Mouse (Mus musculus): ENCODE measurements around the gene Wdr46. TPM values are rescaled to one million over a fixed set of nuclear protein-coding genes. Genes with fewer than 3 reads are reported as not detected.
"Not testable (repeated sequence)": the region's sequence is repeated elsewhere in the genome, so short reads cannot be mapped to it uniquely, and the experiment has no call there.

Gene Wdr46
- total and polyA plus RNA-seq, 2 experiments from 2014 or later: 18.9 to 23.2 TPM

DNA sequence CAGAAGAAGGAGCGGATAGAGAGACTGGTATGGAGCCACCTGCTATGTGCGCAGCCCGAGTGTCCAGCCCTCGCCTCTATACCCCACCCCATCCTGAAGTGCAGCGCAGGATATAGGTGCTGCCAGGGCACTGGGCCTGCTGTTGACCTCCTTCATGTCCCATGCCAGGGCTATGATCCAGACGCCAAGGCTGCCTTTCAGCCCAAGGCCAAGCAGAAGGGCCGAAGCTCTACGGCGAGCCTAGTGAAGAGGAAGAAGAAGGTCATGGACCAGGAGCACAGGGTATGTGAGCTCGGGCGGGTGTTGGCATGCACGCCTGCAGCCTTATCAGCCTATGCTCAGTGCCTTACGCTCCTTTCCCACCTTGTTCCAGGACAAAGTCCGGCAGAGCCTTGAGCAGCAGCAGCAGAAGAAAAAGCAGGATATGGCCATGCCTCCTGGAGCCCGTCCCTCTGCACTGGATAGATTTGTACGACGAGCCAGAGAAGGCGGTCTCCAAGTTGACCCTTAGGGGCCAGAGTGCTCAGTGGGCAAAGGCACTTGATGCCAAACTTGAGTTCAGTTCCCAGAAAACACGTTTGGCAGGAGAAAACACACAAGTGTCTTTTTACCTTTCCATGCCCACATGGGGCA is 8.6 kb downstream of the Wdr46 start:
- Histone ChIP-seq H3K27ac (ENCODE audit: low read depth, low read length) (no peak overlapping the region), H3K27me3 (ENCODE audit: insufficient read depth, low read length) (no peaks in the 10 kb centered on the region), H3K36me3 (ENCODE audit: insufficient read depth) (peaks cover 53% of the 10 kb centered on the region), H3K4me3 (ENCODE audit: low read depth, low read length) (no peak overlapping the region), H3K4me2 (ENCODE audit: low read depth) (no peak overlapping the region), H3K9me3 (ENCODE audit: low read length) (no peaks in the 10 kb centered on the region), H3K4me1 (ENCODE audit: insufficient read depth) (peaks cover 9% of the 10 kb centered on the region; the same call in 1 of the 2 replicates), H3K9ac (no peak overlapping the region)
- no peak for ATAC-seq
- WGBS: 87% methylated on average over 19 of the region's 19 CpGs
- DNase-seq: no peak
- TF ChIP-seq CTCF (IDR thresholded peaks at IDR 0.05; ENCODE audit: low read depth): no peak

DNA sequence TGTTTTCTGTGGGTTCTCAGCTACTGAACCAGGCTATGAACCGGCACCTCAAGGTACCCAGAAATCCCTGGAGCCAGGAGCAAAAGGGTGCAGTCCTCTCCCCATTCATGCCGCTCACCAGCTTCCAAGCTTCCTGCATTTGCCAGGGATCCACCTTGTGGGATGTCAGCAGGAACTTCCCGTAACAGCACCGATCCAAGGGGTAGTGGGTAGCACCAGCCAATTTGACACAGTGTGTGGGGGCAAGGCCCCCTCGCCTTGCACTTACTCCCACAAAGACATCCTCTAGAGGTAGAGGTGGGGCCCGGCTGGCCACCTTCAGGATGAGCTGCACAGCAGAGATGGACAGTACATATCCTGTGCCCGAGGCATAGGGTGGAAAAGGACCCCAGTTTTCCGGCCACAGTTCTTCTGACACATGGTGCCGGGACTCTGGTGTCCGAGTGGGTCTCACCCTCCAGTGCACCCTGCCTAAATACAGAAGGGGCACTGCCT is 9.7 kb downstream of the Wdr46 start:
- peaks cover 45% of the 10 kb centered on the region for H3K36me3 ChIP-seq (ENCODE audit: insufficient read depth)
- peaks cover 17% of the 10 kb centered on the region for H3K4me1 ChIP-seq (ENCODE audit: insufficient read depth)
- no peaks in the 10 kb centered on the region for H3K27me3 ChIP-seq (ENCODE audit: insufficient read depth, low read length)
- peak overlapping the region; percentile 49 for H3K4me3 ChIP-seq (ENCODE audit: low read depth, low read length)
- H3K9me3 ChIP-seq (ENCODE audit: low read length): no peaks in the 10 kb centered on the region
- peak overlapping the region; percentile 97 for H3K4me2 ChIP-seq (ENCODE audit: low read depth)
- no peak for TF ChIP-seq CTCF (IDR thresholded peaks at IDR 0.05; ENCODE audit: low read depth)
- no peak for ATAC-seq
- DNase-seq: no peak
- 79% methylated on average over 10 of the region's 10 CpGs for WGBS
- peak overlapping the region; percentile 76 for H3K9ac ChIP-seq
- peak overlapping the region; percentile 91 for H3K27ac ChIP-seq (ENCODE audit: low read depth, low read length)

- H3K9me3 ChIP-seq (ENCODE audit: low read length): no peaks in the 10 kb centered on the region
- whole genome bisulfite sequencing: 4% methylated on average over 45 of the region's 45 CpGs
- TF ChIP-seq CTCF (IDR thresholded peaks at IDR 0.05; ENCODE audit: low read depth): peak; percentile 37
These were observed 10.8 kb downstream of the Wdr46 start, which contains the start of gene B3galt4 for GRCm38 (mm10) chr17:33951021-33951946. Gene B3galt4 (minus strand): TSS chr17:33951488.

GRCm38 (mm10) chr17:33952015-33952414 is 11.6 kb downstream of the Wdr46 start:
- not testable (repeated sequence) for H3K4me3 ChIP-seq (ENCODE audit: low read depth, low read length); H3K27ac ChIP-seq (ENCODE audit: low read depth, low read length); H3K27me3 ChIP-seq (ENCODE audit: insufficient read depth, low read length); H3K9me3 ChIP-seq (ENCODE audit: low read length); ATAC-seq; DNase-seq
- Histone ChIP-seq H3K4me2 (ENCODE audit: low read depth) (peak overlapping the region; percentile 97), H3K4me1 (ENCODE audit: insufficient read depth) (peaks cover 17% of the 10 kb centered on the region), H3K36me3 (ENCODE audit: insufficient read depth) (peaks cover 32% of the 10 kb centered on the region), H3K9ac (0 out of 2 replicates have a peak overlapping the region, but pooled peaks have one; percentile 76)
- WGBS: 79% methylated on average over 13 of the region's 13 CpGs

More at GRCm38 (mm10) chr17:33951021-33951946, 10.8 kb downstream of the Wdr46 start, which contains the start of gene B3galt4:
- H3K4me1 ChIP-seq (ENCODE audit: insufficient read depth): peaks cover 17% of the 10 kb centered on the region
- DNase-seq (peak; percentile 89), ATAC-seq (peak; percentile 84)
- peak within 1 kb of the TSS; percentile 91 for H3K27ac ChIP-seq (ENCODE audit: low read depth, low read length)
- peaks cover 38% of the 10 kb centered on the region for H3K36me3 ChIP-seq (ENCODE audit: insufficient read depth)
- H3K4me3 ChIP-seq (ENCODE audit: low read depth, low read length): peak within 1 kb of the TSS; percentile 49
- no peaks in the 10 kb centered on the region for H3K27me3 ChIP-seq (ENCODE audit: insufficient read depth, low read length)
- H3K4me2 ChIP-seq (ENCODE audit: low read depth): peak within 1 kb of the TSS; percentile 97
- peak within 1 kb of the TSS; percentile 76 for H3K9ac ChIP-seq

GRCm38 (mm10) chr17:33952879-33953278 is 12.4 kb downstream of the Wdr46 start:
- no peak overlapping the region for H3K9ac ChIP-seq

DNA sequence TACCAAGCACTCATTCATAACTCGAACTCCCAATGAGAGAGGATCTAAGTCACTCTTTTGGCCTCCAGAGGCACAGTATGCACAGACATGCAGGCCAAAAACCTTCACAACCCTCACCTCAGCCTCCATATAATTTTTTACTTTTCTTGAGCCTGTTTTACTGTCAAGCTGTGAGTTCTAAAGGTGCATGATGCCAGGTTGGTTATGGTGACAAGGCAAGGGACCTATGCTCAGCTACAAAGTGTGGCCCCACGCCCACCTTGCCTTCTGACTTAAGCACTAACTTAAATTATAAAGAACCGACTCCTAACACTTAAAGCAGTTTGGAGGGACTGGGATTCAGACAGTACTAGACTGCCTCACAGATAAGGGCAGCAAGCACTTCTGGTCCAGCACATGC is 12.8 kb downstream of the Wdr46 start:
- DNase-seq: no peak
- Histone ChIP-seq H3K4me1 (ENCODE audit: insufficient read depth) (peaks cover 17% of the 10 kb centered on the region), H3K4me3 (ENCODE audit: low read depth, low read length) (no peak overlapping the region), H3K9me3 (ENCODE audit: low read length) (no peaks in the 10 kb centered on the region), H3K27me3 (ENCODE audit: insufficient read depth, low read length) (no peaks in the 10 kb centered on the region), H3K36me3 (ENCODE audit: insufficient read depth) (peaks cover 33% of the 10 kb centered on the region), H3K4me2 (ENCODE audit: low read depth) (no peak overlapping the region), H3K9ac (no peak overlapping the region), H3K27ac (ENCODE audit: low read depth, low read length) (0 out of 2 replicates have a peak overlapping the region, but pooled peaks have one; percentile 15)
- 84% methylated on average over 3 of the region's 3 CpGs for WGBS
- no peak for ATAC-seq
- no peak for TF ChIP-seq CTCF (IDR thresholded peaks at IDR 0.05; ENCODE audit: low read depth)

More at GRCm38 (mm10) chr17:33952879-33953278, 12.4 kb downstream of the Wdr46 start:
- Histone ChIP-seq H3K4me2 (ENCODE audit: low read depth) (no peak overlapping the region), H3K27me3 (ENCODE audit: insufficient read depth, low read length) (no peaks in the 10 kb centered on the region), H3K4me3 (ENCODE audit: low read depth, low read length) (no peak overlapping the region), H3K36me3 (ENCODE audit: insufficient read depth) (peaks cover 31% of the 10 kb centered on the region), H3K9me3 (ENCODE audit: low read length) (no peaks in the 10 kb centered on the region), H3K4me1 (ENCODE audit: insufficient read depth) (peaks cover 17% of the 10 kb centered on the region), H3K27ac (ENCODE audit: low read depth, low read length) (0 out of 2 replicates have a peak overlapping the region, but pooled peaks have one; percentile 15)
- DNase-seq: no peak
- TF ChIP-seq CTCF (IDR thresholded peaks at IDR 0.05; ENCODE audit: low read depth): no peak
- ATAC-seq: no peak
- 76% methylated on average over 4 of the region's 4 CpGs for WGBS
